Mouse (Mus musculus) liver, adult 2 months (tissue): ENCODE results near the gene Szrd1. TPM values are rescaled to one million over a fixed set of nuclear protein-coding genes. Genes with fewer than 3 reads are reported as not detected.
A peak's percentile ranks its signal among the peaks of the same experiment; 100 is the strongest.

Source experiments
- DNase-seq: peaks from one replicate; pipeline ENCODE4 v3.0.0-alpha.2; 2011; ENCODE audit warnings: low read depth, low spot score; ENCODE audit errors: extremely low read depth
- H3K27ac ChIP-seq: fragments of 200-500 bp; replicated peaks from 2 replicates; pipeline ENCODE4 v1.5.1; 2012; ENCODE audit warnings: low read depth, mild to moderate bottlenecking, control low read depth, inconsistent platforms, low read length; ENCODE audit not compliant: insufficient read depth
- H3K27me3 ChIP-seq: fragments of 200-500 bp; 2 replicates; pipeline ENCODE4 v1.6.1; 2012; ENCODE audit warnings: mild to moderate bottlenecking, moderate library complexity, low read length, inconsistent platforms; ENCODE audit not compliant: control insufficient read depth, insufficient read depth
- H3K36me3 ChIP-seq: fragments of 200-500 bp; 2 replicates; pipeline ENCODE4 v1.6.1; 2012; ENCODE audit warnings: low read length, inconsistent platforms; ENCODE audit not compliant: control insufficient read depth, insufficient read depth
- H3K4me1 ChIP-seq: fragments of 200-500 bp; 2 replicates; pipeline ENCODE4 v1.6.1; 2011; ENCODE audit warnings: low read length; ENCODE audit not compliant: control insufficient read depth, insufficient read depth
- H3K4me3 ChIP-seq: fragments of 200-500 bp; 2 replicates; pipeline ENCODE4 v1.5.1; 2011; ENCODE audit warnings: low read depth, mild to moderate bottlenecking, control low read depth, low read length, moderate library complexity; ENCODE audit not compliant: insufficient read depth
- H3K79me2 ChIP-seq: fragments of 200-500 bp; 2 replicates; pipeline ENCODE4 v1.6.1; 2012; ENCODE audit warnings: inconsistent platforms, mild to moderate bottlenecking, low read length, moderate library complexity; ENCODE audit not compliant: control insufficient read depth, insufficient read depth
- H3K9ac ChIP-seq: fragments of 200-500 bp; 2 replicates; pipeline ENCODE4 v1.6.1; 2012; ENCODE audit warnings: low read depth, mild to moderate bottlenecking, control low read depth, inconsistent platforms, low read length
- CTCF ChIP-seq: fragments of 200-500 bp; IDR thresholded peaks from 2 replicates; pipeline ENCODE4 v1.5.1; 2011; ENCODE audit warnings: low read depth, low read length, control low read depth
- POLR2A ChIP-seq: fragments of 200-500 bp; IDR thresholded peaks from 2 replicates; pipeline ENCODE4 v1.6.1; 2011; ENCODE audit warnings: low read length, control low read depth; ENCODE audit not compliant: insufficient read depth; ENCODE audit errors: extremely low read depth
- WGBS: fragments of 180-500 bp; shearing (Covaris S2); methylation state at CpG from one replicate; pipeline ENCODE4 v1.1.7; 2018; 5-methylcytosine and 5-hydroxymethylcytosine counted together
- polyA plus RNA-seq: library from polyadenylated mRNA; depleted of rRNA; stranded (reverse); fragments of >200 nt; gene quantifications from 2 replicates; pipeline ENCODE4 v1.2.3, GENCODE M21; 2012; rRNA removed
- total RNA-seq: library from RNA; depleted of rRNA; stranded (reverse); fragments of >200 nt; gene quantifications from 2 replicates; pipeline ENCODE4 v1.2.3, GENCODE M21; 2014; rRNA removed

The Szrd1 gene
- total and polyA plus RNA-seq, 2 experiments = 26.6 to 43.6 TPM

GRCm38 (mm10) chr4:141067516-141068046 lies 72.0 kb downstream of the Szrd1 start:
- H3K79me2 ChIP-seq = no peaks in the 10 kb centered on the region
- no peaks in the 10 kb centered on the region for H3K27me3 ChIP-seq
- H3K4me3 ChIP-seq = no peak overlapping the region
- WGBS = 68% methylated on average over 9 of the region's 9 CpGs
- TF ChIP-seq CTCF (no peak), POLR2A (no peak)
- H3K27ac ChIP-seq = no peak overlapping the region
- no peak overlapping the region for H3K9ac ChIP-seq
- DNase-seq = no peak
- H3K36me3 ChIP-seq = peaks cover 7% of the 10 kb centered on the region; the same call in 1 of the 2 replicates
- no peaks in the 10 kb centered on the region; the same call in 1 of the 2 replicates for H3K4me1 ChIP-seq

DNA sequence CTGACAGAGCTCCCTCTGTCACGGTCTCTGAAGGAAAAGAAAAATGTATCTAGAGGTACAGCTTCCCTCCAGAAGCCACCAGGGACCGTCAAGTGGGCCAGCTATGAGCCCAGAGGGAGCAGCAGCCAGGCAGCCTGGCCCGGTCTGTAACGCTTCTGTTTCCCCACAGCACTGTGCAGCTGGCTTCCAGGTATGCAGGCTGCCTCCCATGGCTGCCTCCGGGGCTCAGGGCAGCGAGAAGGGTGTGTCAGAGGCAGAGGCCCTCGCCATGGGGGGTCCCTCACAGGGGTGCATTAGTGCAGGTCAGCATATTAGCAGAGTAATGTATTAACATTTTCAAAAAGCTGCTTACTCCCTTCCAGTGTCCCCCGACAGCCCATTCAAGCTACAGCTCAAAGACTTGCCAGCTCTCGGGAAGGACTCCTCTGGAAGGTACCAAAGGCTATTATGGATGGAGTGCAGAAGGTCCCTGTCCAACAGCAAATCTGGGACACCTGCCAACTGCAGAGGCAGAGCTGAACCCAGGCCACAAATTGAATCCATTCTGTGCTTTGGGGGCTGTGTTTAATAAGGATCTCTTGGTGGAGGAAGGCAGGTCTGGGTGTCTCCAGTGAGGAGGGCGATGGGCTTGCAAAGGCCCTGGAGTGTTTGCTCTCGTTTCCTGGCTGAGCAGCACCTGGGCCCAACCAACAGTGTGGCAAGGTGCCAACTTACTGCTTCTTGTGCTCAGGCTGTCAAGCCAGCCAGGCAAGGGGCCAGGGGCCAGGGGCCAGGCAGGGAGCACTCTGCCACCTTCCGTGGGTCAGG lies 72.7 kb downstream of the Szrd1 start:
- Histone ChIP-seq H3K27me3 (no peaks in the 10 kb centered on the region), H3K4me1 (no peaks in the 10 kb centered on the region; the same call in 1 of the 2 replicates), H3K27ac (no peak overlapping the region), H3K9ac (no peak overlapping the region), H3K36me3 (peaks cover 7% of the 10 kb centered on the region; the same call in 1 of the 2 replicates), H3K4me3 (no peak overlapping the region), H3K79me2 (no peaks in the 10 kb centered on the region)
- 62% methylated on average over 12 of the region's 12 CpGs for WGBS
- TF ChIP-seq CTCF = no peak
- TF ChIP-seq POLR2A = no peak
- DNase-seq = peak; percentile 58

DNA sequence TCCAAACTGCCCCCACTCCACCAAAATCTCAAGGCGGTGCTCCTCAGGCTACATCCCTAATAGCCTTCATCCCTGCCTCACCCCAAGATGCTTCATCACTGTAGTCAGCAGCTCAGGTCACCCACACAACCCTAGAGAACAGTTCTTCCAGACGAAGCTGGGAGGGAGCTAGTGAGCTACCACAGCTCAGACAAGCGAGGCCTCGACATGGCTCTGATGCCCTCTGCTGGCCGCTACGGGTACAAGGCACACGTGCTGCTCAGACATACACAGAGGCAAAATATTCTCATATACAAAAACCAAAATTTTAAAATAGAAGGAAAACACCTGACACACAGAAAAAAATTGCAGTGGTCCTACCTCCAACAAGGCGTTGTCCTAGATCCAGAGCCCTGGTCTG lies 74.5 kb downstream of the Szrd1 start:
- Histone ChIP-seq H3K4me3 (no peak overlapping the region), H3K36me3 (peaks cover 7% of the 10 kb centered on the region; the same call in 1 of the 2 replicates), H3K79me2 (no peaks in the 10 kb centered on the region), H3K27ac (no peak overlapping the region), H3K27me3 (no peaks in the 10 kb centered on the region), H3K9ac (no peak overlapping the region), H3K4me1 (peaks cover 1% of the 10 kb centered on the region)
- WGBS = 12% methylated on average over 8 of the region's 8 CpGs
- TF ChIP-seq POLR2A (no peak), CTCF (peak; percentile 99)
- peak; percentile 72 for DNase-seq

DNA sequence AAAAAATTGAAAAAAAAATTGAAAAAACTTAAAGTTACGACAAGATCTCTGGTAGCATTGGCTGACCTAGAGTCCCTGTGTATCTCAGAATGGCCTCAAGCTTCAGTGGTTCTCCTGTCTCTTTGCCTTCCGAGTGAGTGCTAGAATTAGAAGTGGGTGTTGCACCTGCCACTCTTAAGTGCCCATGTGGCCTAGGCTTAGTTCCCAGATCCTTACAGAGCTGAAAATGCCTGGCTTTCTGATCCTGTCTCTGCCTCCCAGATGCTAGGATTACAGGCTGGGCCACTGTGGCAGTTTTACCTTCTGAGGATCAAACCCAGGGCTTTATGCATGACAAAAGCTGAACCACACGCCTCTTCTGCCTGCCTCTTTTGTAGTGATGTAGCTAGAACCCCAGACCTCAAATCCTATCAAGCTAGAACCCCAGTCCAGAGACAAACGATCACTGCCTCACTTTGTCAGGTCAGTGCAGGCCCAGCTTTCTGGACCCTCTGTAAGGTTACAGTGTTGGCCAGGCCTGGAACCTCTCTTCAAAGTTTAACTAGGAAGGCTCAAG lies 75.4 kb downstream of the Szrd1 start:
- WGBS = 90% methylated on average over 4 of the region's 4 CpGs
- TF ChIP-seq CTCF (no peak), POLR2A (no peak)
- H3K27me3 ChIP-seq = no peaks in the 10 kb centered on the region

More for the DNA sequence above, 75.4 kb downstream of the Szrd1 start:
- no peak for DNase-seq
- peaks cover 1% of the 10 kb centered on the region for H3K4me1 ChIP-seq
- no peak overlapping the region for H3K27ac ChIP-seq
- no peaks in the 10 kb centered on the region for H3K79me2 ChIP-seq
- H3K4me3 ChIP-seq = no peak overlapping the region
- H3K9ac ChIP-seq = no peak overlapping the region
- peaks cover 7% of the 10 kb centered on the region; the same call in 1 of the 2 replicates for H3K36me3 ChIP-seq

Other genes starting within 250 kb of the Szrd1 start
- 0.09 and 0.13 TPM in 2 replicates for gene Padi2, start 233.4 kb downstream of the Szrd1 start, total RNA-seq
- 0.21 and 0.25 TPM in 2 replicates for gene Padi2, start 233.4 kb downstream of the Szrd1 start, polyA plus RNA-seq
- gene Sdhb, start 178.6 kb downstream of the Szrd1 start, total RNA-seq = 479 and 532 TPM in 2 replicates
- 324 and 347 TPM in 2 replicates for gene Sdhb, start 178.6 kb downstream of the Szrd1 start, polyA plus RNA-seq
- 12.9 and 13.3 TPM in 2 replicates for gene Atp13a2, start 152.9 kb downstream of the Szrd1 start, total RNA-seq
- 32.5 and 34.0 TPM in 2 replicates for gene Atp13a2, start 152.9 kb downstream of the Szrd1 start, polyA plus RNA-seq
- 0.18 TPM in 1 of 2 replicates, not detected in the other for gene Mfap2, start 129.4 kb downstream of the Szrd1 start, total RNA-seq
- gene Mfap2, start 129.4 kb downstream of the Szrd1 start, polyA plus RNA-seq = 0.30 and 0.45 TPM in 2 replicates
- 0.67 and 0.74 TPM in 2 replicates for gene Crocc, start 79.2 kb downstream of the Szrd1 start, total RNA-seq
- 0.76 and 1.7 TPM in 2 replicates for gene Crocc, start 79.2 kb downstream of the Szrd1 start, polyA plus RNA-seq
- 5.2 and 8.5 TPM in 2 replicates for gene Necap2, start 61.4 kb downstream of the Szrd1 start, total RNA-seq
- gene Necap2, start 61.4 kb downstream of the Szrd1 start, polyA plus RNA-seq = 7.6 and 11.3 TPM in 2 replicates
- gene Spata21, start 51.4 kb downstream of the Szrd1 start, total RNA-seq = not detected in 2 replicates
- not detected in 2 replicates for gene Spata21, start 51.4 kb downstream of the Szrd1 start, polyA plus RNA-seq
- gene Fbxo42, start 8.1 kb upstream of the Szrd1 start, total RNA-seq = 2.0 and 2.8 TPM in 2 replicates
- gene Fbxo42, start 8.1 kb upstream of the Szrd1 start, polyA plus RNA-seq = 4.6 and 6.3 TPM in 2 replicates
- gene Rsg1, start 74.2 kb upstream of the Szrd1 start, total RNA-seq = 0.40 and 0.55 TPM in 2 replicates
- gene Rsg1, start 74.2 kb upstream of the Szrd1 start, polyA plus RNA-seq = 0.40 and 0.50 TPM in 2 replicates
- 14.4 and 25.8 TPM in 2 replicates for gene Arhgef19, start 99.7 kb upstream of the Szrd1 start, total RNA-seq
- gene Arhgef19, start 99.7 kb upstream of the Szrd1 start, polyA plus RNA-seq = 34.3 and 64.4 TPM in 2 replicates
- 7.7 and 9.3 TPM in 2 replicates for gene Epha2, start 161.5 kb upstream of the Szrd1 start, total RNA-seq
- gene Epha2, start 161.5 kb upstream of the Szrd1 start, polyA plus RNA-seq = 11.6 and 12.0 TPM in 2 replicates
- gene Fam131c, start 228.4 kb upstream of the Szrd1 start, total RNA-seq = 0.40 and 0.46 TPM in 2 replicates
- 4.5 and 10.3 TPM in 2 replicates for gene Fam131c, start 228.4 kb upstream of the Szrd1 start, polyA plus RNA-seq